Mouse (Mus musculus) MEL (cell line): ENCODE results near the gene Cpa4. TPM values are rescaled to one million over a fixed set of nuclear protein-coding genes. Genes with fewer than 3 reads are reported as not detected.

Experiments used
- DNase-seq: peaks from one replicate; pipeline ENCODE4 v3.0.0; 2011; ENCODE audit warnings: low read depth, low spot score
- H3K27ac ChIP-seq: 2 replicates; pipeline ENCODE4 v1.5.1; 2012; ENCODE audit warnings: low read depth, mild to moderate bottlenecking, control low read depth, low read length, moderate library complexity; ENCODE audit not compliant: control insufficient read depth
- H3K27me3 ChIP-seq, 2 experiments: fragments of 150-350 bp in 1 of 2; sonication (generic) in 1 of 2; 2 replicates each; pipeline ENCODE4 v1.6.1; 2012; ENCODE audit warnings: low read length in 2 of 2, mild to moderate bottlenecking in 2 of 2, improper control_type of control experiment in 1 of 2, moderate library complexity in 1 of 2; ENCODE audit not compliant: insufficient read depth in 2 of 2, control insufficient read depth in 1 of 2
- H3K36me3 ChIP-seq, 2 experiments: 2 replicates each; pipeline ENCODE4 v1.6.1; 2012 to 2014; ENCODE audit warnings: low read length in 2 of 2, improper control_type of control experiment in 1 of 2, inconsistent platforms in 1 of 2, mild to moderate bottlenecking in 1 of 2; ENCODE audit not compliant: insufficient read depth in 2 of 2, control insufficient read depth in 1 of 2
- H3K4me1 ChIP-seq, 2 experiments: fragments of 150-350 bp in 1 of 2; sonication (generic) in 1 of 2; 2 replicates each; pipeline ENCODE4 v1.6.1; 2012; ENCODE audit warnings: low read length in 2 of 2, improper control_type of control experiment in 1 of 2, mild to moderate bottlenecking in 1 of 2; ENCODE audit not compliant: insufficient read depth in 2 of 2, control insufficient read depth in 1 of 2
- H3K4me3 ChIP-seq, 2 experiments: fragments of 150-350 bp in 1 of 2; sonication (generic) in 1 of 2; 2 replicates each; pipeline ENCODE4 v1.5.1; 2012; ENCODE audit warnings: low read depth in 2 of 2, low read length in 2 of 2, mild to moderate bottlenecking in 2 of 2, moderate library complexity in 2 of 2, control low read depth in 1 of 2, improper control_type of control experiment in 1 of 2; ENCODE audit not compliant: control insufficient read depth in 1 of 2, insufficient read depth in 1 of 2
- H3K79me2 ChIP-seq: 2 replicates; pipeline ENCODE4 v1.6.1; 2012; ENCODE audit warnings: mild to moderate bottlenecking, low read length, moderate library complexity; ENCODE audit not compliant: control insufficient read depth, poor library complexity, insufficient read depth
- H3K9ac ChIP-seq: 2 replicates; pipeline ENCODE4 v1.6.1; 2012; ENCODE audit warnings: low read depth, mild to moderate bottlenecking, control low read depth, low read length, moderate library complexity; ENCODE audit not compliant: control insufficient read depth, poor library complexity, severe bottlenecking
- H3K9me3 ChIP-seq: fragments of 150-350 bp; sonication (generic); replicated peaks from 2 replicates; pipeline ENCODE4 v1.6.1; 2012; ENCODE audit warnings: mild to moderate bottlenecking, low read length, improper control_type of control experiment, moderate library complexity; ENCODE audit not compliant: insufficient read depth
- CHD1 ChIP-seq: IDR thresholded peaks from 2 replicates; pipeline ENCODE4 v1.6.1; 2012; ENCODE audit warnings: low read depth, mild to moderate bottlenecking, inconsistent platforms, low read length, improper control_type of control experiment
- CTCF ChIP-seq, 3 experiments: IDR thresholded peaks in 2 of 3; conservative IDR thresholded peaks in 1 of 3; 2 replicates each; pipeline ENCODE4 v1.5.1; 2011 to 2012; ENCODE audit warnings: low read length in 3 of 3, low read depth in 2 of 3, mild to moderate bottlenecking in 2 of 3, improper control_type of control experiment in 1 of 3, inconsistent platforms in 1 of 3, mixed read lengths in 1 of 3, moderate library complexity in 1 of 3; ENCODE audit not compliant: control insufficient read depth in 1 of 3, insufficient read depth in 1 of 3, poor library complexity in 1 of 3, severe bottlenecking in 1 of 3
- E2F4 ChIP-seq: IDR thresholded peaks from 2 replicates; pipeline ENCODE4 v1.6.1; 2011; ENCODE audit warnings: low read depth, low read length, improper control_type of control experiment, borderline replicate concordance
- EP300 ChIP-seq, 2 experiments: IDR thresholded peaks; 2 replicates each; pipeline ENCODE4 v1.6.1; 2011; ENCODE audit warnings: improper control_type of control experiment in 2 of 2, low read length in 2 of 2, low read depth in 1 of 2, mild to moderate bottlenecking in 1 of 2
- GATA1 ChIP-seq: IDR thresholded peaks from 2 replicates; pipeline ENCODE4 v1.6.1; 2011; ENCODE audit warnings: low read depth, low read length, improper control_type of control experiment
- HCFC1 ChIP-seq: IDR thresholded peaks from 2 replicates; pipeline ENCODE4 v1.6.1; 2012; ENCODE audit warnings: low read depth, mild to moderate bottlenecking, inconsistent platforms, low read length, improper control_type of control experiment, moderate library complexity
- JUND ChIP-seq: IDR thresholded peaks from 2 replicates; pipeline ENCODE4 v1.6.1; 2011; ENCODE audit warnings: low read depth, mild to moderate bottlenecking, improper control_type of control experiment, low read length
- KAT2A ChIP-seq: conservative IDR thresholded peaks from 2 replicates; pipeline ENCODE4 v1.6.1; 2012; ENCODE audit warnings: low read depth, low read length, improper control_type of control experiment, inconsistent platforms
- MAFK ChIP-seq: IDR thresholded peaks from 2 replicates; pipeline ENCODE4 v1.6.1; 2011; ENCODE audit warnings: low read depth, mild to moderate bottlenecking, low read length, improper control_type of control experiment, borderline replicate concordance
- MXI1 ChIP-seq: IDR thresholded peaks from 2 replicates; pipeline ENCODE4 v1.6.1; 2011; ENCODE audit warnings: mild to moderate bottlenecking, low read depth, low read length, improper control_type of control experiment
- NRF1 ChIP-seq: IDR thresholded peaks from 2 replicates; pipeline ENCODE4 v1.6.1; 2014; ENCODE audit warnings: low read depth, mild to moderate bottlenecking, inconsistent platforms, low read length, improper control_type of control experiment, moderate library complexity; ENCODE audit not compliant: poor library complexity, insufficient read depth, severe bottlenecking
- POLR2A ChIP-seq, 2 experiments: IDR thresholded peaks; 2 replicates each; pipeline ENCODE4 v1.6.1; 2011 to 2012; ENCODE audit warnings: low read length in 2 of 2, mild to moderate bottlenecking in 2 of 2, control low read depth in 1 of 2, improper control_type of control experiment in 1 of 2, low read depth in 1 of 2, moderate library complexity in 1 of 2; ENCODE audit not compliant: control insufficient read depth in 1 of 2, insufficient read depth in 1 of 2, poor library complexity in 1 of 2
- SMC3 ChIP-seq: IDR thresholded peaks from 2 replicates; pipeline ENCODE4 v1.6.1; 2011; ENCODE audit warnings: low read depth, low read length, improper control_type of control experiment
- TAL1 ChIP-seq: IDR thresholded peaks from 2 replicates; pipeline ENCODE4 v1.6.1; 2012; ENCODE audit warnings: mild to moderate bottlenecking, inconsistent platforms, low read length, moderate library complexity, mixed read lengths
- UBTF ChIP-seq: IDR thresholded peaks from 2 replicates; pipeline ENCODE4 v1.6.1; 2012; ENCODE audit warnings: low read depth, mild to moderate bottlenecking, inconsistent platforms, low read length, improper control_type of control experiment, moderate library complexity, borderline replicate concordance; ENCODE audit not compliant: insufficient read depth
- polyA plus RNA-seq, 2 experiments: library from polyadenylated mRNA; stranded (reverse) in 1 of 2; unstranded in 1 of 2; fragments of >175 nt in 1 of 2; fragments of >200 nt in 1 of 2; gene quantifications; 2 replicates each; pipeline versions ENCODE4 v1.2.1 to v1.2.4; 2012; ENCODE audit warnings: low replicate concordance in 2 of 2, low read depth in 1 of 2; ENCODE audit not compliant: insufficient read length in 2 of 2, insufficient read depth in 1 of 2, missing spikeins in 1 of 2
- total RNA-seq: library from RNA; depleted of rRNA; stranded (reverse); fragments of 300-350 nt; gene quantifications from 2 replicates; pipeline ENCODE4 v1.2.3, GENCODE M21; 2012

The Cpa4 gene
- total and polyA plus RNA-seq, 3 experiments = not detected

DNA sequence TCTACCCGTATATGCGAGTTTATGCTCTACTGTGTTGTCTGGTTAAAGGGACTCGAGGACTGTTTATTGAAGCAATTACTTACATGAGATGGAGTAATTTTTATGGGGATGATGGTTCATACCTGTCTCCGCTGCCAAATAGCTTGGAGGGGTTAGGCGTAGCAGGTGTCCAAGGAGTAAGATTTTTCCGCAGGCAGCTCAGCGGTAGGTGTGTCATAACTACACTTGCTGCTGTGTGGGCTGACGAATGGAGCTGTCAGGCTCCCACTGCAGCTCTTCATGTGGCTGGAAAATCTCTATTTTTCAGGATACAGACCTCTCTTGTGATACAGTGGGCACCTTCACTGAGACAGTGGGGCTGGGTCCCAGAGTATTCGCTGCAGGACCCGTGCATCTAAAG, 1.2 kb downstream of the Cpa4 start:
- no peak overlapping the region for H3K27ac ChIP-seq
- TF ChIP-seq JUND (no peak), TAL1 (no peak), EP300 (IDR thresholded peaks at IDR 0.05; ENCODE audit: low read depth in 1 of 2, low read length in 2 of 2) (no peak), GATA1 (no peak), UBTF (no peak), E2F4 (no peak), POLR2A (IDR thresholded peaks at IDR 0.05; ENCODE audit: control insufficient read depth in 1 of 2, insufficient read depth in 1 of 2, low read depth in 1 of 2, low read length in 2 of 2, poor library complexity in 1 of 2) (no peak)
- H3K27me3 ChIP-seq = peaks cover 0 to 9% of the 10 kb centered on the region in 2 experiments; a peak in 3 of 4 replicates
- H3K4me3 ChIP-seq = no peak overlapping the region
- H3K9me3 ChIP-seq = no peaks in the 10 kb centered on the region
- no peaks in the 10 kb centered on the region for H3K36me3 ChIP-seq
- no peaks in the 10 kb centered on the region for H3K4me1 ChIP-seq
- H3K79me2 ChIP-seq = no peaks in the 10 kb centered on the region
- no peak for DNase-seq
- no peak overlapping the region for H3K9ac ChIP-seq

DNA sequence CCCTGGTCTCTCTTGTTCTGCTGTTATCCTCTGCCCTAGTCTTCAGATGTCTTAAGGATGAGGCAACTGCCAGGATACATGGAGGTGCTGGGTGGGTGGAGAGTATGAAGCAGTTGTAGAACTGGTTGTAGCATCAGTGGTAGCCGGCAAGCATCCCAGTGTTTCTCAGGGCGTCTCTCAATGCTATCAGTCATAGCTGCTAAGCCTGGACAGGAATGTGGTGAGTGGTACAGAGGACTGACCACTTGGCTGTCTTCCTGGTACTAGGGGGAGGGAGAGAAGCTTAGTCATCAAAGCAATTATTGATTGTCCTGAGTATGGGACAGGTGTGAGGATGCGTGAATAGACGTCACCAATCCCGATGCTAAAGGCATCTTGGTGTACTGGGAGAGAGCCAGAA, 1.8 kb downstream of the Cpa4 start:
- TF ChIP-seq MXI1 = no peak
- no peak for TF ChIP-seq CHD1
- no peak for TF ChIP-seq MAFK
- no peak for TF ChIP-seq EP300 (IDR thresholded peaks at IDR 0.05; ENCODE audit: low read depth in 1 of 2, low read length in 2 of 2)
- Histone ChIP-seq H3K4me1 (no peaks in the 10 kb centered on the region), H3K79me2 (no peaks in the 10 kb centered on the region), H3K27me3 (peaks cover 3 to 11% of the 10 kb centered on the region in 2 experiments), H3K36me3 (no peaks in the 10 kb centered on the region), H3K4me3 (no peak overlapping the region), H3K9ac (no peak overlapping the region), H3K9me3 (no peaks in the 10 kb centered on the region), H3K27ac (no peak overlapping the region)
- no peak for DNase-seq

DNA sequence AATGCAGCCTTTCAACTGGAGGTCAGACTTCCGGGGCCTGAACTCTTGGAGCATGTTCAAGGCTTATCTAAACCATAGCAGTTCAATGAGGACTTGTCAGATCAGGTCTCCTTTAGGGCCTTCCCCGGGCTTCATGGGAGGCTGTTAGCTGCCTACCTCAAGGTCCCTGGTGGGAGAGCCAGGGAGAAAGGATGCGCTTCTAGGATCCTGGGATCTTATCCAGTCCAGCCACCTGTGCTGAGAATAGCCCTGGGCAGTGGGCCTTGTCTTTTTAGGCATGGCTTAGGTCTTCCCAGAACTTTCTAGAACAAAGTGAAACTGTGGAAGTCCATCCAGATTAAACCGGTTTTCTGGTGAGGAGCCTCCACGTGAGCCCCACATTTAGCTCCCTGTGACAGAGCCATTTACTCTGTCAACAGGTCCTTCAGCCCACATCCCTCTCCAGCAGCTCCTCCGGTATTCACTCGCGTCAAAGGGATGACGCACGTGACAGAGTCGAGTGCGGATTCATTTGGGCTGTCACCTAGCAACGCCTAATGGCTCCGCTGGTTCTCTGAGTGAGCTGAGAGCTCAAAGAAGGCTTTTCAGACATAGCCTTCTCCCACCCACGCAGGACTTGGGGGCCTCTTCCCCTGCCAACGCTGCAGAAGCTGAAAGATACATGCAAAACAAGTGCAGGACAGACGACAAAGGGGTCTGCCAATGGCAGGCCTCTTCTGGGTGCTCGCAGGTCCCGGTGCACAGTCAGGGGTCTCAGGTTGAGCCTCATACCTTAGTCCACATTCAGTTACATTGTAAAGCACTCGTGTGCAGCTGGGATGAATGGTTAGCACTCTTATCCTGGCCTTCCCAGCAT, 4.5 kb downstream of the Cpa4 start:
- H3K4me3 ChIP-seq = no peak overlapping the region
- no peaks in the 10 kb centered on the region for H3K9me3 ChIP-seq
- no peaks in the 10 kb centered on the region for H3K4me1 ChIP-seq
- H3K9ac ChIP-seq = no peak overlapping the region
- no peaks in the 10 kb centered on the region for H3K79me2 ChIP-seq
- TF ChIP-seq HCFC1 (no peak), SMC3 (no peak), KAT2A (no peak), NRF1 (no peak), CTCF (IDR thresholded peaks at IDR 0.05 in 2 of 3, conservative IDR thresholded peaks at IDR 0.05 in 1 of 3; ENCODE audit: control insufficient read depth in 1 of 3, insufficient read depth in 1 of 3, low read depth in 2 of 3, low read length in 3 of 3, poor library complexity in 1 of 3, severe bottlenecking in 1 of 3) (no peak)
- TF ChIP-seq, all 39 proteins: peak for 0
- Histone ChIP-seq H3K27ac (no peak overlapping the region), H3K27me3 (peaks cover 3 to 8% of the 10 kb centered on the region in 2 experiments; a peak in 3 of 4 replicates), H3K36me3 (no peaks in the 10 kb centered on the region)
- no peak for DNase-seq
